Mouse (Mus musculus) brain, embryonic 14.5 days (tissue): ENCODE results near the gene Lepr.

Experiments
- CTCF ChIP-seq: fragments of 200-500 bp; IDR thresholded peaks from 2 replicates; pipeline ENCODE4 v1.5.1; 2012; ENCODE audit warnings: inconsistent platforms, mild to moderate bottlenecking, moderate library complexity, borderline replicate concordance; ENCODE audit not compliant: insufficient read depth, insufficient read length; ENCODE audit errors: extremely low read depth
- POLR2A ChIP-seq: fragments of 200-500 bp; IDR thresholded peaks from 2 replicates; pipeline ENCODE4 v1.6.1; 2012; ENCODE audit warnings: mild to moderate bottlenecking, inconsistent platforms, borderline replicate concordance; ENCODE audit not compliant: poor library complexity, insufficient read depth, insufficient read length, severe bottlenecking; ENCODE audit errors: extremely low read depth

GRCm38 (mm10) chr4:101686227-101686810 lies 30.9 kb upstream of the Lepr start:
- no peak for TF ChIP-seq POLR2A
- no peak for TF ChIP-seq CTCF
